Mouse (Mus musculus): Measurements from ENCODE around the gene Gtf2i. TPM values are rescaled to one million over a fixed set of nuclear protein-coding genes. Genes with fewer than 3 reads are reported as not detected.
A peak's percentile ranks its signal among the peaks of the same experiment; 100 is the strongest.

Gtf2i gene
- polyA plus RNA-seq, 1 experiment from 2014 or later: 225 TPM

GRCm38 (mm10) chr5:134273761-134274160, 40.8 kb downstream of the Gtf2i start:
- WGBS: 90% methylated on average over 8 of the region's 8 CpGs
- Histone ChIP-seq H3K36me3 (peaks cover 94% of the 10 kb centered on the region), H3K27me3 (no peaks in the 10 kb centered on the region), H3K27ac (no peak overlapping the region), H3K4me3 (no peak overlapping the region), H3K9me3 (no peaks in the 10 kb centered on the region), H3K4me1 (no peaks in the 10 kb centered on the region), H3K4me2 (no peak overlapping the region), H3K9ac (no peak overlapping the region)
- no peak for ATAC-seq (ENCODE audit: insufficient number of reproducible peaks, insufficient read depth, low FRiP score, low TSS enrichment, low read depth)

GRCm38 (mm10) chr5:134272761-134273160, 41.8 kb downstream of the Gtf2i start:
- peaks cover 96% of the 10 kb centered on the region for H3K36me3 ChIP-seq
- no peak overlapping the region for H3K4me3 ChIP-seq
- peak overlapping the region; percentile 34; the same call in 1 of the 2 replicates for H3K27ac ChIP-seq
- no peaks in the 10 kb centered on the region for H3K4me1 ChIP-seq
- H3K27me3 ChIP-seq: no peaks in the 10 kb centered on the region
- no peak for ATAC-seq (ENCODE audit: insufficient number of reproducible peaks, insufficient read depth, low FRiP score, low TSS enrichment, low read depth)
- H3K9me3 ChIP-seq: no peaks in the 10 kb centered on the region
- H3K9ac ChIP-seq: no peak overlapping the region
- 60% methylated on average over 11 of the region's 11 CpGs for WGBS
- H3K4me2 ChIP-seq: no peak overlapping the region

- Histone ChIP-seq H3K27ac (no peak overlapping the region), H3K36me3 (peaks cover 97% of the 10 kb centered on the region), H3K9me3 (no peaks in the 10 kb centered on the region), H3K27me3 (no peaks in the 10 kb centered on the region), H3K9ac (no peak overlapping the region), H3K4me3 (no peak overlapping the region), H3K4me2 (no peak overlapping the region), H3K4me1 (no peaks in the 10 kb centered on the region)
- ATAC-seq (ENCODE audit: insufficient number of reproducible peaks, insufficient read depth, low FRiP score, low TSS enrichment, low read depth): no peak
- 89% methylated on average over 11 of the region's 11 CpGs for WGBS
These were observed 43.1 kb downstream of the Gtf2i start for GRCm38 (mm10) chr5:134271421-134271820.

- H3K4me1 ChIP-seq: no peaks in the 10 kb centered on the region
- no peaks in the 10 kb centered on the region for H3K27me3 ChIP-seq
- no peak overlapping the region for H3K9ac ChIP-seq
- WGBS: 89% methylated on average over 4 of the region's 4 CpGs
- H3K36me3 ChIP-seq: peaks cover 98% of the 10 kb centered on the region
- no peak overlapping the region for H3K27ac ChIP-seq
- ATAC-seq (ENCODE audit: insufficient number of reproducible peaks, insufficient read depth, low FRiP score, low TSS enrichment, low read depth): no peak
- no peak overlapping the region for H3K4me2 ChIP-seq
- no peaks in the 10 kb centered on the region for H3K9me3 ChIP-seq
- no peak overlapping the region for H3K4me3 ChIP-seq
These were observed 44.0 kb downstream of the Gtf2i start for GRCm38 (mm10) chr5:134270566-134270965.

- H3K4me2 ChIP-seq: no peak overlapping the region
- no peaks in the 10 kb centered on the region for H3K27me3 ChIP-seq
- WGBS: 89% methylated on average over 5 of the region's 5 CpGs
- no peaks in the 10 kb centered on the region for H3K4me1 ChIP-seq
- H3K9ac ChIP-seq: no peak overlapping the region
- H3K9me3 ChIP-seq: no peaks in the 10 kb centered on the region
- ATAC-seq (ENCODE audit: insufficient number of reproducible peaks, insufficient read depth, low FRiP score, low TSS enrichment, low read depth): no peak
- H3K4me3 ChIP-seq: no peak overlapping the region
- no peak overlapping the region for H3K27ac ChIP-seq
- H3K36me3 ChIP-seq: peaks cover 98% of the 10 kb centered on the region
These were observed 44.8 kb downstream of the Gtf2i start for GRCm38 (mm10) chr5:134269751-134270150.

GRCm38 (mm10) chr5:134268751-134269150, 45.8 kb downstream of the Gtf2i start:
- H3K36me3 ChIP-seq: peaks cover 99% of the 10 kb centered on the region
- no peak for ATAC-seq (ENCODE audit: insufficient number of reproducible peaks, insufficient read depth, low FRiP score, low TSS enrichment, low read depth)
- H3K4me2 ChIP-seq: no peak overlapping the region
- no peak overlapping the region for H3K4me3 ChIP-seq
- H3K9ac ChIP-seq: no peak overlapping the region
- WGBS: 92% methylated on average over 8 of the region's 8 CpGs
- no peaks in the 10 kb centered on the region for H3K27me3 ChIP-seq
- H3K9me3 ChIP-seq: no peaks in the 10 kb centered on the region
- H3K27ac ChIP-seq: no peak overlapping the region
- H3K4me1 ChIP-seq: no peaks in the 10 kb centered on the region

- Histone ChIP-seq H3K9me3 (no peaks in the 10 kb centered on the region), H3K4me1 (no peaks in the 10 kb centered on the region), H3K27ac (peak overlapping the region; percentile 39; the same call in 1 of the 2 replicates), H3K4me2 (no peak overlapping the region), H3K4me3 (no peak overlapping the region), H3K36me3 (peaks cover 99% of the 10 kb centered on the region), H3K27me3 (no peaks in the 10 kb centered on the region), H3K9ac (no peak overlapping the region)
- no peak for ATAC-seq (ENCODE audit: insufficient number of reproducible peaks, insufficient read depth, low FRiP score, low TSS enrichment, low read depth)
- WGBS: 85% methylated on average over 18 of the region's 18 CpGs
These were observed 48.2 kb downstream of the Gtf2i start for GRCm38 (mm10) chr5:134266404-134266803.

- no peak overlapping the region for H3K27ac ChIP-seq
- H3K4me3 ChIP-seq: no peak overlapping the region
- peaks cover 99% of the 10 kb centered on the region for H3K36me3 ChIP-seq
- WGBS: 53% methylated on average over 2 of the region's 2 CpGs
- H3K27me3 ChIP-seq: no peaks in the 10 kb centered on the region
- H3K9ac ChIP-seq: no peak overlapping the region
- H3K4me2 ChIP-seq: no peak overlapping the region
- no peaks in the 10 kb centered on the region for H3K9me3 ChIP-seq
- no peak for ATAC-seq (ENCODE audit: insufficient number of reproducible peaks, insufficient read depth, low FRiP score, low TSS enrichment, low read depth)
- no peaks in the 10 kb centered on the region for H3K4me1 ChIP-seq
These were observed 48.7 kb downstream of the Gtf2i start for GRCm38 (mm10) chr5:134265890-134266289.

GRCm38 (mm10) chr5:134260001-134260636, 54.4 kb downstream of the Gtf2i start:
- H3K27me3 ChIP-seq: no peaks in the 10 kb centered on the region
- no peak overlapping the region for H3K4me3 ChIP-seq
- no peak overlapping the region for H3K9ac ChIP-seq
- no peaks in the 10 kb centered on the region for H3K9me3 ChIP-seq
- 93% methylated on average over 9 of the region's 9 CpGs for WGBS
- peaks cover 97% of the 10 kb centered on the region for H3K36me3 ChIP-seq
- H3K4me1 ChIP-seq: no peaks in the 10 kb centered on the region
- H3K27ac ChIP-seq: no peak overlapping the region
- H3K4me2 ChIP-seq: no peak overlapping the region
- no peak for ATAC-seq (ENCODE audit: insufficient number of reproducible peaks, insufficient read depth, low FRiP score, low TSS enrichment, low read depth)

GRCm38 (mm10) chr5:134258934-134259333, 55.6 kb downstream of the Gtf2i start:
- H3K27ac ChIP-seq: no peak overlapping the region
- H3K4me3 ChIP-seq: no peak overlapping the region
- no peaks in the 10 kb centered on the region for H3K4me1 ChIP-seq
- ATAC-seq (ENCODE audit: insufficient number of reproducible peaks, insufficient read depth, low FRiP score, low TSS enrichment, low read depth): no peak
- WGBS: 98% methylated on average over 2 of the region's 2 CpGs
- no peak overlapping the region for H3K9ac ChIP-seq
- no peak overlapping the region for H3K4me2 ChIP-seq
- H3K9me3 ChIP-seq: no peaks in the 10 kb centered on the region
- no peaks in the 10 kb centered on the region for H3K27me3 ChIP-seq
- peaks cover 97% of the 10 kb centered on the region for H3K36me3 ChIP-seq

GRCm38 (mm10) chr5:134258395-134258794, 56.2 kb downstream of the Gtf2i start:
- no peaks in the 10 kb centered on the region for H3K4me1 ChIP-seq
- H3K9ac ChIP-seq: no peak overlapping the region
- H3K36me3 ChIP-seq: peaks cover 97% of the 10 kb centered on the region
- no peak overlapping the region for H3K4me3 ChIP-seq
- H3K9me3 ChIP-seq: no peaks in the 10 kb centered on the region
- no peak overlapping the region for H3K4me2 ChIP-seq
- 79% methylated on average over 4 of the region's 4 CpGs for WGBS
- no peak for ATAC-seq (ENCODE audit: insufficient number of reproducible peaks, insufficient read depth, low FRiP score, low TSS enrichment, low read depth)
- H3K27me3 ChIP-seq: no peaks in the 10 kb centered on the region
- no peak overlapping the region for H3K27ac ChIP-seq

- no peak overlapping the region for H3K4me2 ChIP-seq
- peaks cover 97% of the 10 kb centered on the region for H3K36me3 ChIP-seq
- no peaks in the 10 kb centered on the region for H3K9me3 ChIP-seq
- no peak for ATAC-seq (ENCODE audit: insufficient number of reproducible peaks, insufficient read depth, low FRiP score, low TSS enrichment, low read depth)
- no peaks in the 10 kb centered on the region for H3K27me3 ChIP-seq
- H3K9ac ChIP-seq: no peak overlapping the region
- no peak overlapping the region for H3K27ac ChIP-seq
- no peaks in the 10 kb centered on the region for H3K4me1 ChIP-seq
- 92% methylated on average over 13 of the region's 13 CpGs for WGBS
- no peak overlapping the region for H3K4me3 ChIP-seq
These were observed 57.1 kb downstream of the Gtf2i start for GRCm38 (mm10) chr5:134257349-134258031.

All from embryonic facial prominence, embryonic 13.5 days (tissue).